Mouse (Mus musculus) midbrain, embryonic 15.5 days (tissue): ENCODE measurements around the gene Adamtsl4. TPM values are rescaled to one million over a fixed set of nuclear protein-coding genes. Genes with fewer than 3 reads are reported as not detected.
"Not testable (repeated sequence)": the region's sequence is repeated elsewhere in the genome, so short reads cannot be mapped to it uniquely, and the experiment has no call there.

ENCODE experiments used
- ATAC-seq: fragments of 200-750 bp; cut with Nextera tagmentation; replicated peaks from 2 replicates; pipeline ENCODE4 v1.8.0; 2017; ENCODE audit warnings: moderate TSS enrichment
- H3K27ac ChIP-seq: fragments of 300-500 bp; sonication (generic); 2 replicates; pipeline ENCODE4 v1.5.1; 2015; ENCODE audit warnings: mild to moderate bottlenecking, inconsistent platforms
- H3K27me3 ChIP-seq: fragments of 300-500 bp; sonication (generic); replicated peaks from 2 replicates; pipeline ENCODE4 v1.6.1; 2015; ENCODE audit warnings: inconsistent platforms
- H3K36me3 ChIP-seq: fragments of 300-500 bp; sonication (generic); replicated peaks from 2 replicates; pipeline ENCODE4 v1.6.1; 2015; ENCODE audit warnings: inconsistent platforms
- H3K4me1 ChIP-seq: fragments of 300-500 bp; sonication (generic); 2 replicates; pipeline ENCODE4 v1.6.1; 2015; ENCODE audit warnings: inconsistent platforms
- H3K4me2 ChIP-seq: fragments of 300-500 bp; sonication (generic); 2 replicates; pipeline ENCODE4 v1.6.1; 2015; ENCODE audit warnings: inconsistent platforms, mild to moderate bottlenecking, moderate library complexity
- H3K4me3 ChIP-seq: fragments of 300-500 bp; sonication (generic); 2 replicates; pipeline ENCODE4 v1.5.1; 2015; ENCODE audit warnings: mild to moderate bottlenecking, inconsistent platforms
- H3K9ac ChIP-seq: fragments of 300-500 bp; sonication (generic); 2 replicates; pipeline ENCODE4 v1.6.1; 2015; ENCODE audit warnings: mild to moderate bottlenecking, inconsistent platforms
- H3K9me3 ChIP-seq: fragments of 300-500 bp; sonication (generic); 2 replicates; pipeline ENCODE4 v1.6.1; 2016; ENCODE audit warnings: inconsistent platforms
- WGBS: fragments of 180-500 bp; shearing (Covaris S2); methylation state at CpG from one replicate; pipeline ENCODE4 v1.1.7; 2015; ENCODE audit warnings: mixed read lengths; 5-methylcytosine and 5-hydroxymethylcytosine counted together
- polyA plus RNA-seq: library from polyadenylated mRNA; unstranded; fragments of >200 nt; fragmentation: Nextera tagmentation; extraction: Ambion mirVana; gene quantifications from 2 replicates; pipeline ENCODE4 v1.2.1, GENCODE M21; 2015

Adamtsl4 gene
- polyA plus RNA-seq, 1 experiment from 2014 or later = 1.0 TPM

DNA sequence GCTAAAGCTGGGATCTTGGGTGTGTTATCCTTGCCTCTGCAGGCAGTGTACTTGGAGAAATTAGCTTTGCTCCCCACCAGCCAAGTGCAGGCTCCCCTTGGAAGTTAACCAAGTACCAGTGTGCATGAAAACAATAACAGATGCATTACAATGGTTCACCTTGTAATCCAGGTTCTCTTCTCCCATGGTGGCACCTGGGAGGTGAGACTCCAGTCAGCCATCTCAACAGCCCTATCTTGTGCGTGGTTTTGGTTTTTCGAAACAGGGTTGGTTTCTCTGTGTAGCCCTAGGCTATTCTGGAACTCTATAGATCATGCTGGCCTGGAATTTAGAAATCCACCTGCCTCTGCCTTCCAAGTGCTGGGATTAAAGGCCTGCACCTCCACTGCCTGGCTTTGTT, 24.2 kb downstream of the Adamtsl4 start:
- no peaks in the 10 kb centered on the region; the same call in 1 of the 2 replicates for H3K36me3 ChIP-seq
- H3K9ac ChIP-seq = no peak overlapping the region
- no peak overlapping the region for H3K4me3 ChIP-seq
- no peak for ATAC-seq
- 90% methylated on average over 2 of the region's 2 CpGs for WGBS
- no peak overlapping the region for H3K4me2 ChIP-seq
- no peaks in the 10 kb centered on the region for H3K27me3 ChIP-seq
- H3K9me3 ChIP-seq = no peaks in the 10 kb centered on the region
- no peak overlapping the region for H3K27ac ChIP-seq
- H3K4me1 ChIP-seq = peaks cover 47% of the 10 kb centered on the region

DNA sequence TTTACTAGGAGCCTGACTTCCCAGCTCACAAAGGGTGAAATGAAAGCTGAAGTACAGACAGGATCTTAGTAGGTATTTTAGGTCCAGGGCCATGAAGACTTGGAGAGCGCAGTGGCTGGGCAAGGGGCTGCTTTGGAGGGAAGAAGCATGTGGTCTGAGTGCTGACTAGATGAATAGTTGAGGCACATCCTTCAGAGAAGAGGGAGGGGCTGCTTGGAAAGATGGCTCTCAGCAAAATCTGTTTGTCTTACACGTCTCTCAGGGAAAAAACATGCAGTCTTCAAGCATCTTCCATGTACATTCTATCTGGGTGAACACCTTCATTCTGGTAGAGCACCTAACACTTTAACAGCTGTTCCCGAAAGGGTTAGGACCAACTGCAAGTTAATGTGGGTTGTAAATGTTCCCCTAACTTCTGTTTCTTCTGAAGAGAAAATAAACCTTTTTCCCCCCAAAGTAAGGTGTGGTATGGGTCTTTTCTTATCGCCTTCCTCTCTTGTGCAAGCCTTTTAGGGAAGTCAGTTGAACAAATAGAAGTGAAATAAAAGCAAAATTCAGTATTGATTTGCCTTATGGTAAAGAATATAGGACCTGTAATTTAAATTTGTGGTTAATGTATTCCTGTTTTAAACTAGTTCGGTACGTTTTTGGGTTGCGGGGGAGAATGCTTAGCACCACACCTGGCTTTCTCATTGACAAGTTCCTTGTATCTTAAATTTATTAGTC, 24.8 kb downstream of the Adamtsl4 start:
- ATAC-seq = no peak
- Histone ChIP-seq H3K27me3 (no peaks in the 10 kb centered on the region), H3K4me1 (peaks cover 49% of the 10 kb centered on the region), H3K36me3 (no peaks in the 10 kb centered on the region; the same call in 1 of the 2 replicates), H3K4me2 (peak overlapping the region; percentile 12; the same call in 1 of the 2 replicates), H3K9me3 (no peaks in the 10 kb centered on the region), H3K4me3 (no peak overlapping the region), H3K9ac (no peak overlapping the region), H3K27ac (no peak overlapping the region)
- WGBS = 88% methylated on average over 7 of the region's 7 CpGs

- peak overlapping the region; percentile 27 for H3K4me2 ChIP-seq
Measured at GRCm38 (mm10) chr3:95661945-95662715, 25.6 kb downstream of the Adamtsl4 start.

GRCm38 (mm10) chr3:95660788-95661478, 26.8 kb downstream of the Adamtsl4 start:
- H3K36me3 ChIP-seq = no peaks in the 10 kb centered on the region; the same call in 1 of the 2 replicates
- H3K9ac ChIP-seq = peak overlapping the region; percentile 97
- no peak for ATAC-seq
- no peaks in the 10 kb centered on the region for H3K27me3 ChIP-seq
- H3K9me3 ChIP-seq = no peaks in the 10 kb centered on the region
- WGBS = 48% methylated on average over 2 of the region's 2 CpGs
- peak overlapping the region; percentile 59 for H3K4me2 ChIP-seq
- peaks cover 50% of the 10 kb centered on the region for H3K4me1 ChIP-seq
- H3K27ac ChIP-seq = no peak overlapping the region
- H3K4me3 ChIP-seq = peak overlapping the region; percentile 90

More at GRCm38 (mm10) chr3:95661945-95662715, 25.6 kb downstream of the Adamtsl4 start:
- Histone ChIP-seq H3K27ac (no peak overlapping the region), H3K36me3 (no peaks in the 10 kb centered on the region; the same call in 1 of the 2 replicates), H3K27me3 (no peaks in the 10 kb centered on the region), H3K9me3 (no peaks in the 10 kb centered on the region), H3K4me1 (peaks cover 50% of the 10 kb centered on the region), H3K9ac (no peak overlapping the region), H3K4me3 (no peak overlapping the region)
- whole genome bisulfite sequencing = 71% methylated on average over 7 of the region's 7 CpGs
- no peak for ATAC-seq

DNA sequence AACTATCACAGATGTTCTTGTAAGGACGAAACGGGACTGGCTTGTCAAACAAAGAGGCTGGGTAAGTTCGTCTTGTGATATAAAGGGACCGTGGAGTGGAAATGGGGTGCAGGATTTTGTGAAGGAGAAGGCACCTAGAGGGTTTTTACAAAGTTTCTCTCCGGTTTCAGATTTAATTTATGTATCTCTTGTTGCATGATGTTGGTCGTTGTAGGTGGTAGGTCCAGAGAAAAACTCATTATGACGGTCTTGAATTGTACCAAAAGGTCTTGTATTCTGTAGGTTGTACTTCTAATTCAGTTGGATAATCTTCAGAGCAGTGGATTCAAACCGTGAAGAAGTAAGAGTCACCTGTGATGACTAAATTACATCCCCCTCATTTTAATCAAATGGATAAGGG, 27.8 kb downstream of the Adamtsl4 start:
- Histone ChIP-seq H3K36me3 (no peaks in the 10 kb centered on the region; the same call in 1 of the 2 replicates), H3K9me3 (no peaks in the 10 kb centered on the region), H3K9ac (peak overlapping the region; percentile 97), H3K27me3 (no peaks in the 10 kb centered on the region), H3K4me3 (peak overlapping the region; percentile 90), H3K27ac (peak overlapping the region; percentile 98), H3K4me2 (peak overlapping the region; percentile 59), H3K4me1 (peaks cover 50% of the 10 kb centered on the region)
- ATAC-seq = no peak
- 2% methylated on average over 8 of the region's 8 CpGs for WGBS

DNA sequence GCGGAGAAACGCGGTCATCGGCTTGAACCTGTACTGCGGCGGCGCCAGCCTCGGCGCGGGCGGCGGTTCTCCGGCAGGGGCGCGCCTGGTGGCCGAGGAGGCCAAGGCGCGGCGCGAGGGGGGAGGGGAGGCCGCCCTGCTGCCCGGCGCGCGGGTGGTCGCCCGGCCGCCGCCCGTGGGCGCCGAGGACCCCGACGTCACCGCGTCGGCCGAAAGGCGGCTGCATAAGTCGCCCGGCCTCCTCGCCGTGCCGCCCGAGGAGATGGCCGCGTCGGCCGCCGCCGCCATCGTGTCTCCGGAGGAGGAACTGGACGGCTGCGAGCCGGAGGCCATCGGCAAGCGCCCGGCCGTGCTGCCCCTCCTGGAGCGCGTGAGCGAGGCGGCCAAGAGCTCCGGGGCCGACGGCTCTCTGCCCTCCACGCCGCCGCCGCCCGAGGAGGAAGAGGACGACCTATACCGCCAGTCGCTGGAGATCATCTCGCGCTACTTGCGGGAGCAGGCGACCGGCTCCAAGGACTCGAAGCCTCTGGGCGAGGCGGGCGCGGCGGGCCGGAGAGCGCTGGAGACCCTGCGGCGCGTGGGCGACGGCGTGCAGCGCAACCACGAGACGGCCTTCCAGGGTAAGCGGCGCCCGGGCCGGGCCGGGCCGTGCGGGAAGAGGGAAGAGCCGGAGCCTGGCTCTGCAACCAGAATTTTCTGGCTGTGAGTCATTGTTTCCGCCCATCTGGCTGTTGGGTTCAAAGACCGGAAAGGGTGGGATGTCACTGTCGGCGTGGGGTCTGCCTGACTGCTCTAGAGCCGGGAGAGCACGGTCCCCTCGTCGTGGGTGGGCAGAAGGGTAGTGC, 28.6 kb downstream of the Adamtsl4 start:
- under 1% methylated on average over 91 of the region's 113 CpGs for WGBS
- no peaks in the 10 kb centered on the region for H3K27me3 ChIP-seq
- peak; percentile 81 for ATAC-seq

GRCm38 (mm10) chr3:95658236-95658867, 29.4 kb downstream of the Adamtsl4 start, which contains the start of gene Mcl1:
Gene Mcl1, plus strand, starts transcription at chr3:95658788.
- peak within 1 kb of the TSS; percentile 90 for H3K4me3 ChIP-seq

More for the DNA sequence above, 28.6 kb downstream of the Adamtsl4 start:
- Histone ChIP-seq H3K9me3 (no peaks in the 10 kb centered on the region), H3K36me3 (no peaks in the 10 kb centered on the region; the same call in 1 of the 2 replicates), H3K4me2 (peak overlapping the region; percentile 59), H3K4me3 (peak overlapping the region; percentile 90), H3K27ac (peak overlapping the region; percentile 98), H3K4me1 (peaks cover 47% of the 10 kb centered on the region), H3K9ac (peak overlapping the region; percentile 97)

DNA sequence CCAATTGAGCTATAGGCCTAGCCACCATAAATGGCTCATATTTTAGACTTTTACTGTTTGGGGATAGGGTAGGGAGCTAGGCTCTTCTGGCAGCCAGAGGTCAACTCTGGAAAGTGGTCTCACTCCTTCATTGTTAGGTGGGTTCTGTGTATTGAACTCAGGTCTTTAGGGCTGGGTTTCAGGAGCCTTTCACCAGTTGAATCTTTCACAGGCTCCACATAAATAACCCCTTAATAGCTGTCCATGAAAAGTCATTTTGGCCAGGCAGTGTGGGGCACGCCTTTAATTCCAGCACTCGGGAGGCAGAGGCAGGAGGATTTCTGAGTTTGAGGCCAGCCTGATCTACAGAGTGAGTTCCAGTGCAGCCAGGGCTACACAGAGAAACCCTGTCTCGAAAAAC, 30.0 kb downstream of the Adamtsl4 start:
- 81% methylated on average over 3 of the region's 3 CpGs for WGBS
- H3K9ac ChIP-seq = peak overlapping the region; percentile 97; the same call in 1 of the 2 replicates
- peaks cover 40% of the 10 kb centered on the region for H3K4me1 ChIP-seq
- peak overlapping the region; percentile 98 for H3K27ac ChIP-seq
- H3K27me3 ChIP-seq = no peaks in the 10 kb centered on the region
- peak overlapping the region; percentile 59 for H3K4me2 ChIP-seq
- H3K9me3 ChIP-seq = no peaks in the 10 kb centered on the region
- peak overlapping the region; percentile 90 for H3K4me3 ChIP-seq
- ATAC-seq = no peak
- H3K36me3 ChIP-seq = no peaks in the 10 kb centered on the region

More at GRCm38 (mm10) chr3:95658236-95658867, 29.4 kb downstream of the Adamtsl4 start, which contains the start of gene Mcl1:
- Histone ChIP-seq H3K9me3 (no peaks in the 10 kb centered on the region), H3K27me3 (no peaks in the 10 kb centered on the region), H3K27ac (peak within 1 kb of the TSS; percentile 98), H3K4me1 (peaks cover 46% of the 10 kb centered on the region), H3K4me2 (peak within 1 kb of the TSS; percentile 59), H3K36me3 (no peaks in the 10 kb centered on the region), H3K9ac (peak within 1 kb of the TSS; percentile 97)
- peak; percentile 98 for ATAC-seq
- WGBS = under 1% methylated on average over 41 of the region's 43 CpGs

GRCm38 (mm10) chr3:95657108-95657507, 30.6 kb downstream of the Adamtsl4 start:
- no peak overlapping the region for H3K4me3 ChIP-seq
- ATAC-seq = no peak
- no peaks in the 10 kb centered on the region for H3K36me3 ChIP-seq
- WGBS = 89% methylated on average over 3 of the region's 3 CpGs
- no peaks in the 10 kb centered on the region for H3K27me3 ChIP-seq
- no peak overlapping the region for H3K9ac ChIP-seq
- no peak overlapping the region for H3K4me2 ChIP-seq
- peaks cover 34% of the 10 kb centered on the region for H3K4me1 ChIP-seq
- H3K9me3 ChIP-seq = no peaks in the 10 kb centered on the region
- H3K27ac ChIP-seq = no peak overlapping the region

DNA sequence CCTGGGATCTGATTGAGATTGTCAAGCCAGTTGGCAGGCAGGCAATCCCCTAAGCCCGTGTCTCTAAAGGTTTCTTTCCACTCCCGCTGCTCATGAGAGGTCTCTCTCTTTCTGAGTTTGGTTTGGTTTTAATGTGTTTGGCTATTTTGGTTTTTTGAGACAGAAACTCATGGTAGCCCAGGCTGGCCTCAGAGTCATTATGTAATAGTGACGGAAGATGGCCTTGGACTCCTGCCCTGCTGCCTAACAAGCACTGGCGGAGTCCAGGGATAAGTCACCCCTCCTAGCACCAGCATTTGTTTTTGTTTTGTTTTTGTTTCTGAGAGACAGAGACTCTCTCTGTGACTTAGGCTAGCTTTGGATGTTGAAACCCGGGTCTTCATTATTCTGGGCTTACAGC, 32.3 kb downstream of the Adamtsl4 start:
- H3K9ac ChIP-seq = no peak overlapping the region
- H3K27ac ChIP-seq = no peak overlapping the region
- no peak overlapping the region for H3K4me3 ChIP-seq
- peaks cover 18% of the 10 kb centered on the region for H3K4me1 ChIP-seq
- no peaks in the 10 kb centered on the region for H3K9me3 ChIP-seq
- H3K27me3 ChIP-seq = no peaks in the 10 kb centered on the region
- WGBS = 89% methylated on average over 5 of the region's 5 CpGs
- no peak overlapping the region for H3K4me2 ChIP-seq
- no peaks in the 10 kb centered on the region for H3K36me3 ChIP-seq
- no peak for ATAC-seq

GRCm38 (mm10) chr3:95654371-95654770, 33.3 kb downstream of the Adamtsl4 start:
- not testable (repeated sequence) for H3K27ac ChIP-seq, H3K36me3 ChIP-seq, ATAC-seq, H3K9ac ChIP-seq, H3K4me2 ChIP-seq, H3K9me3 ChIP-seq, H3K27me3 ChIP-seq, H3K4me3 ChIP-seq
- WGBS = 95% methylated on average over 3 of the region's 3 CpGs
- H3K4me1 ChIP-seq = peaks cover 15% of the 10 kb centered on the region
